Mouse (Mus musculus) intestine, embryonic 14.5 days (tissue): ENCODE results near the gene Olfr888. TPM values are rescaled to one million over a fixed set of nuclear protein-coding genes. Genes with fewer than 3 reads are reported as not detected.

Experiments
- ATAC-seq: fragments of 200-750 bp; cut with Nextera tagmentation; replicated peaks from 2 replicates; pipeline ENCODE4 v1.8.0; 2017; ENCODE audit warnings: low read depth, moderate number of reproducible peaks, moderate TSS enrichment, moderate library complexity; ENCODE audit not compliant: low FRiP score, low TSS enrichment
- DNase-seq: peaks from one replicate; pipeline ENCODE4 v3.0.0-alpha.2; 2018; ENCODE audit warnings: low spot score
- H3K27ac ChIP-seq: fragments of 300-500 bp; sonication (generic); 2 replicates; pipeline ENCODE4 v1.5.1; 2014; ENCODE audit warnings: low read depth, mild to moderate bottlenecking, control low read depth
- H3K27me3 ChIP-seq: fragments of 300-500 bp; sonication (generic); replicated peaks from 2 replicates; pipeline ENCODE4 v1.6.1; 2014; ENCODE audit warnings: low read length, control low read depth; ENCODE audit not compliant: control insufficient read depth, insufficient read depth
- H3K36me3 ChIP-seq: fragments of 300-500 bp; sonication (generic); 2 replicates; pipeline ENCODE4 v1.6.1; 2014; ENCODE audit warnings: low read length, control low read depth; ENCODE audit not compliant: control insufficient read depth, insufficient read depth
- H3K4me1 ChIP-seq: fragments of 300-500 bp; sonication (generic); replicated peaks from 2 replicates; pipeline ENCODE4 v1.6.1; 2014; ENCODE audit warnings: low read length, control low read depth, mixed read lengths; ENCODE audit not compliant: control insufficient read depth, insufficient read depth
- H3K4me2 ChIP-seq: fragments of 300-500 bp; sonication (generic); 2 replicates; pipeline ENCODE4 v1.6.1; 2014; ENCODE audit warnings: low read length
- H3K4me3 ChIP-seq: fragments of 300-500 bp; sonication (generic); 2 replicates; pipeline ENCODE4 v1.5.1; 2014; ENCODE audit warnings: low read depth, low read length, control low read depth, mixed read lengths
- H3K9ac ChIP-seq: fragments of 300-500 bp; sonication (generic); 2 replicates; pipeline ENCODE4 v1.6.1; 2014; ENCODE audit warnings: mild to moderate bottlenecking, low read length
- H3K9me3 ChIP-seq: fragments of 300-500 bp; sonication (generic); 2 replicates; pipeline ENCODE4 v1.6.1; 2016; ENCODE audit warnings: low read length, control low read depth; ENCODE audit not compliant: control insufficient read depth
- WGBS: fragments of 180-500 bp; shearing (Covaris S2); extraction: QIAGEN DNeasy Blood & Tissue Kit; methylation state at CpG from one replicate; pipeline ENCODE4 v1.1.7; 2014; 5-methylcytosine and 5-hydroxymethylcytosine counted together
- polyA plus RNA-seq: library from polyadenylated mRNA; unstranded; fragments of >200 nt; fragmentation: Nextera tagmentation; extraction: Ambion mirVana; gene quantifications from 2 replicates; pipeline ENCODE4 v1.2.1, GENCODE M21; 2014

The Olfr888 gene
- not detected in 2 replicates for polyA plus RNA-seq

- DNase-seq (no peak), ATAC-seq (no peak)
- Histone ChIP-seq H3K4me2 (no peak within 1 kb of the TSS), H3K27ac (no peak within 1 kb of the TSS), H3K4me1 (no peaks in the 10 kb centered on the region), H3K36me3 (no peaks in the 10 kb centered on the region), H3K4me3 (no peak within 1 kb of the TSS), H3K9me3 (no peaks in the 10 kb centered on the region), H3K27me3 (no peaks in the 10 kb centered on the region), H3K9ac (no peak within 1 kb of the TSS)
- 79% methylated on average over 1 of the region's 1 CpGs for WGBS
Observed at GRCm38 (mm10) chr9:38107828-38108227, at the start of gene Olfr888. Gene Olfr888, plus strand, starts transcription at chr9:38108128.

GRCm38 (mm10) chr9:38061022-38061421 lies 46.9 kb upstream of the Olfr888 start, which contains the start of gene Olfr885:
Gene Olfr885, plus strand, starts transcription at chr9:38061322.
- H3K27ac ChIP-seq: no peak within 1 kb of the TSS
- H3K4me2 ChIP-seq: no peak within 1 kb of the TSS
- 94% methylated on average over 3 of the region's 3 CpGs for WGBS
- no peaks in the 10 kb centered on the region for H3K27me3 ChIP-seq
- H3K36me3 ChIP-seq: no peaks in the 10 kb centered on the region
- H3K4me3 ChIP-seq: no peak within 1 kb of the TSS
- ATAC-seq (no peak), DNase-seq (no peak)
- no peak within 1 kb of the TSS for H3K9ac ChIP-seq
- H3K4me1 ChIP-seq: no peaks in the 10 kb centered on the region
- no peaks in the 10 kb centered on the region for H3K9me3 ChIP-seq

- H3K27me3 ChIP-seq: no peaks in the 10 kb centered on the region
- ATAC-seq: no peak
- H3K4me2 ChIP-seq: no peak within 1 kb of the TSS
- H3K27ac ChIP-seq: no peak within 1 kb of the TSS
- no peak for DNase-seq
- no peak within 1 kb of the TSS for H3K9ac ChIP-seq
- no peak within 1 kb of the TSS for H3K4me3 ChIP-seq
- H3K4me1 ChIP-seq: no peaks in the 10 kb centered on the region
- H3K36me3 ChIP-seq: no peaks in the 10 kb centered on the region
- WGBS: 78% methylated on average over 1 of the region's 1 CpGs
- no peaks in the 10 kb centered on the region for H3K9me3 ChIP-seq
Observed at GRCm38 (mm10) chr9:38083772-38084171, 24.2 kb upstream of the Olfr888 start, which contains the start of gene Olfr887. Gene Olfr887, plus strand, starts transcription at chr9:38084072.

GRCm38 (mm10) chr9:38114898-38115297 lies 7.0 kb downstream of the Olfr888 start, which contains the start of gene Olfr889:
Gene Olfr889, plus strand, starts transcription at chr9:38115198.
- DNase-seq (no peak), ATAC-seq (no peak)
- no peak within 1 kb of the TSS for H3K9ac ChIP-seq
- H3K4me3 ChIP-seq: no peak within 1 kb of the TSS
- no peaks in the 10 kb centered on the region for H3K36me3 ChIP-seq
- H3K4me2 ChIP-seq: no peak within 1 kb of the TSS
- no peak within 1 kb of the TSS for H3K27ac ChIP-seq
- H3K27me3 ChIP-seq: no peaks in the 10 kb centered on the region
- H3K4me1 ChIP-seq: no peaks in the 10 kb centered on the region
- H3K9me3 ChIP-seq: no peaks in the 10 kb centered on the region

- Histone ChIP-seq H3K4me1 (no peaks in the 10 kb centered on the region), H3K9ac (no peak within 1 kb of the TSS), H3K27ac (no peak within 1 kb of the TSS), H3K36me3 (no peaks in the 10 kb centered on the region), H3K27me3 (no peaks in the 10 kb centered on the region), H3K4me3 (no peak within 1 kb of the TSS), H3K4me2 (no peak within 1 kb of the TSS), H3K9me3 (no peaks in the 10 kb centered on the region)
- DNase-seq: no peak
- no peak for ATAC-seq
Observed at GRCm38 (mm10) chr9:38142217-38142616, 34.3 kb downstream of the Olfr888 start, which contains the start of gene Olfr890. Gene Olfr890, plus strand, starts transcription at chr9:38142517.

Other genes starting within 250 kb of the Olfr888 start
- not detected in 2 replicates for gene Olfr145, start 211.4 kb upstream of the Olfr888 start, polyA plus RNA-seq
- gene Olfr878, start 190.3 kb upstream of the Olfr888 start, polyA plus RNA-seq: not detected in 2 replicates
- not detected in 2 replicates for gene Olfr881, start 116.3 kb upstream of the Olfr888 start, polyA plus RNA-seq
- not detected in 2 replicates for gene Olfr883, start 82.3 kb upstream of the Olfr888 start, polyA plus RNA-seq
- gene Olfr884, start 61.6 kb upstream of the Olfr888 start, polyA plus RNA-seq: not detected in 2 replicates
- gene Olfr885, start 46.8 kb upstream of the Olfr888 start, polyA plus RNA-seq: not detected in 2 replicates
- not detected in 2 replicates for gene Olfr887, start 24.1 kb upstream of the Olfr888 start, polyA plus RNA-seq
- 0.05 and 0.11 TPM in 2 replicates for gene Olfr889, start 7.1 kb downstream of the Olfr888 start, polyA plus RNA-seq
- gene Olfr890, start 34.4 kb downstream of the Olfr888 start, polyA plus RNA-seq: not detected in 2 replicates
- gene Olfr891, start 72.7 kb downstream of the Olfr888 start, polyA plus RNA-seq: not detected in 2 replicates
- gene Olfr893, start 100.2 kb downstream of the Olfr888 start, polyA plus RNA-seq: not detected in 2 replicates
- not detected in 2 replicates for gene Olfr894, start 109.9 kb downstream of the Olfr888 start, polyA plus RNA-seq
- not detected in 2 replicates for gene Olfr143, start 144.6 kb downstream of the Olfr888 start, polyA plus RNA-seq
- gene Olfr895, start 159.7 kb downstream of the Olfr888 start, polyA plus RNA-seq: not detected in 2 replicates
- not detected in 2 replicates for gene Olfr896-ps1, start 183.0 kb downstream of the Olfr888 start, polyA plus RNA-seq
- not detected in 2 replicates for gene Olfr25, start 220.9 kb downstream of the Olfr888 start, polyA plus RNA-seq
- gene Olfr898, start 240.3 kb downstream of the Olfr888 start, polyA plus RNA-seq: not detected in 2 replicates